Mouse (Mus musculus): ENCODE measurements around the gene Rnd2.
"Not testable (repeated sequence)": the region's sequence is repeated elsewhere in the genome, so short reads cannot be mapped to it uniquely, and the experiment has no call there.

Gene Rnd2

DNA sequence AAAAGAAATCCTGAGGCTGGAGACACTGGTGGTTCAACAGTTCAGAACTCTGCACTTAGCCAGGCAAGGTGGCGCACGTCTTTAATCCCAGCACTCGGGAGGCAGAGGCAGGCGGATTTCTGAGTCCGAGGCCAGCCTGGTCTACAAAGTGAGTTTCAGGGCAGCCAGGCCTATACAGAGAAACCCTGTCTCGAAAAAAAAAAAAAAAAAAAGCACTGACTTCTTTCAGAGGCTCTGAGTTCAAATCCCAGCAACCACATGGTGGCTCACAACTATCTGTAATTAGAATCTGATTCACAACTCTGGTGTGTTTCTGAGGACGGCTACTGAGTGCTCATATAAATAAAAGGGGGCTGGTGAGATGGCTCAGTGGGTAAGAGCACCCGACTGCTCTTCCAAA, 17.9 kb upstream of the Rnd2 start:
- not testable (repeated sequence) for DNase-seq (ENCODE audit: low read depth, low spot score)

GRCm38 (mm10) chr11:101447786-101448185, 17.0 kb upstream of the Rnd2 start:
- DNase-seq (ENCODE audit: low read depth, low spot score): no peak

DNA sequence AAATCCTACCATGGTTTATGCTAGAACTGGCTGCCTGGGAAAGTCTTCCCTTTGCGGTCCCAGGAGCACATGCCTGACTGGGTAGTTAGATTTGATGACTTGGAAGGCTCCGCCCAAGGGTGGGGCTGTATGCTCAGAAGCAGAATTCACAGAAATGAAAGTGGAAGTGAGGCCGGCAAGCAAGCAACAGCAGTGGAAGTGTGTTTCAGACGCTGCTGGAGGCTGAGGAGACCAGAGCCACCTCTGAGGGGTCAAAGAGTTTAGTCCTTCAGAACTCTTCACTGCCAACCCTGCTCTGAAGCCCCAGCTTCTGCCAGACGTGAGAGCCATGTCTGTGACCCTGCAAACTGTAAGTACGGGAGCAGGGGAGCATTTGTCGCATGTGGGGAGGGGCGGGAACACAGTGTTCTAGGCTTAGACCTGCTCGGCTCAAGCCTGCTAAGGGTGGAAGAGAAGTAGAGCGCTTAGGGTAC, 16.5 kb upstream of the Rnd2 start, which contains the start of gene Ifi35:
Gene Ifi35, plus strand, starts transcription at position 134 of the 473 bp plus-strand sequence.
- DNase-seq (ENCODE audit: low read depth, low spot score): no peak

GRCm38 (mm10) chr11:101448899-101449298, 15.9 kb upstream of the Rnd2 start:
- DNase-seq (ENCODE audit: low read depth, low spot score): no peak

DNA sequence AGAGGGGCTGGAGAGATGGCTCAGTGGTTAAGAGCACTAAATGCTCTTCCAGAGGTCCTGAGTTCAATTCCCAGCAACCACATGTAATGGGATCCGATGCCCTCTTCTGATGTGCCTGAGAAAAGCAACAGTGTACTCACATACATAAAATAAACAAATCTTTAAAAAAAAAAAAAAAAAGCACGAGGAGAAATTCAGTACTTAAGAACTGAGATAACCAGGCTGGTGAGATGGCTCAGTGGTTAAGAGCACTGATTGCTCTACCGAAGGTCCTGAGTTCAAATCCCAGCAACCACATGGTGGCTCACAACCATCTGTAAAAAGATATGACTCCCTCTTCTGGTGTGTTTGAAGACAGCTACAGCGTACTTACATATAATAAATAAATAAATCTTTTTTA, 15.2 kb upstream of the Rnd2 start:
- not testable (repeated sequence) for DNase-seq (ENCODE audit: low read depth, low spot score)

DNA sequence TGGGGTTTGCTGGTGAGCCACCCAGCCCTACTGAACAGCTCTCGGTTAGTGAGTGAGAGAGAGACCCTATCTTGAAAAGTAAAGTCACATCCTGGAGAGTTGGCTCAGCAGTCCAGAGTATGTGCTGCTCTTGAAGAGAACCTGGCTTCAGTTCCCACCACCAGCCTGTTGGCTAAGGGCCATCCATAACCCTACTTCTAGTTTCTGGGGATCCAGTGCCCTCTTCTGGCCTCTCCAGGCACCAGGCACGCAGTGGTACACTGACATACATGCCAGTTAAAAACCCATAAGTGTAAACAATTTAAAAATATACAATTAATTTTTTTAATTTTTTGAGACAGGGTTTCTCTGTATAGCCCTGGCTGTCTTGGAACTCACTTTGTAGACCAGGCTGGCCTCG, 14.4 kb upstream of the Rnd2 start:
- DNase-seq (ENCODE audit: low read depth, low spot score): no peak

DNA sequence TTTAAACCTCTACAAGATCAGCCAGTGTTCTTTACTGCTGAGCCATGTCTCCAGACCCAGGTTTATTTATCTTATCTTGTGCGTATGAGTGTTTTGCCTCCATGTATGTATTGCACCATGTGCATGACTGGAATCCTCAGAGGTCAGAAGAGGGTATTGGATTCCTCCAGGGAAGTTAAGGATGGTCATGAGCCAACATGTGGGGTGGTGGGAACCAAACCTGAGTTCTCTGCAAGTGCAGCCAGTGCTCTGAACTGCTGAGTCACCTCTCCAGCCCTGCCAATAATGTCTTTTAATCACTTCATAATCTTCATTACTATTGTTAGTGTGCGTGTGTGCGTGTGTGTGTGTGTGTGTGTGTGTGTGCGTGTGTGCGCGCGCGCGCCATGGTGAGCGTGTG, 13.3 kb upstream of the Rnd2 start:
- no peak for DNase-seq (ENCODE audit: low read depth, low spot score)

DNA sequence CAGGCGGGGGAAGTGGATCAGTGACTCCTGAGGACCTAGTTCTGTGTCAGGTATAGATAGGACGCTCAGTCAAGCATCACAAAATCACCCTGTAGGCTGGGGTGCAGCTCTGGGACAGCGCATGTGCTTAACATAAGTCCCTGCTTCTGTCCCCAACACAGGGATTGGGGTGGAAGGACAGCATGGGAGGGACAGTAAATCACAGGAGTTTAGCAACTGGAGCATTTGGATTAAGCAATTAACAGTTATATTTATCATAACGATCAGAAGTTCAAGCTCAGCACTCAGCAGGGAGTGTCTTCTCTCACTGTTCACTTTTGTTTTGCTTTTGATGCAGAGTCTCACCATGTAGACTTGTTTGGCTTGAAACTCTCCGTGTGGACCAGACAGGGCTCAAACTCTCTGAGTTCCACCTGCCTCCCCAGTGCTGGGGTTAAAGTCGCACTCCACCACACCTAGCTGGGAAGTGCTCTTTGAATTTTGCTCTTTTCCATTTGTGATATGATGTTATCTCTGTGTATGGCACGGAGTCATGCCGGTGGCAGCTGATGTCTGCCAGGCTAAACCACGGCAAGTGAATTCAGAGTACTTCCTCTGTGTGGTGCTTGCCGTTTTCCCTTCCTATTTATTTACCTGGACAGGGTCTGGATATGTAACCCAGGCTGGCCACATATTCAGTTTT, 12.6 kb upstream of the Rnd2 start:
- no peak for DNase-seq (ENCODE audit: low read depth, low spot score)

DNA sequence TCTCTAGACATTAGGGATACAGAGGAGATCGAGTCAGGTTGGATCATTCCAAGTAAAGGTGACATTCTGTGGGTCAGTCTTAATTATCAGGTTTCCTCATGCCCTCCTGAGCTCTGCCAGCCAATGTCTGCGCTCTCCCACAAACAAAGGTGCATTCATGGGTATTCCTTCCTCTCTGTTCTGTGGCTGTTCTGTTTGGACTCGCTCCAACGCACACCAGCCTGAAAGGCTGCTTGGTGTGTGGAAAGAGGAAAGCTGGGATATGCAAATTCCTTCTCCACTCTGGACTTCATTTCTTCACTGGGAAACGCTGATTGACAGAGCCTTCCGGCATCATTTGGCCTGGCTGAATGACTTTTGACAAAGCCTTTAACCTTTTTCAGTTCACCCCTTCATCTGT, 10.1 kb upstream of the Rnd2 start:
- no peak for DNase-seq (ENCODE audit: low read depth, low spot score)

- no peak for DNase-seq (ENCODE audit: low read depth, low spot score)
These were observed 9.2 kb upstream of the Rnd2 start for GRCm38 (mm10) chr11:101455627-101456026.

DNA sequence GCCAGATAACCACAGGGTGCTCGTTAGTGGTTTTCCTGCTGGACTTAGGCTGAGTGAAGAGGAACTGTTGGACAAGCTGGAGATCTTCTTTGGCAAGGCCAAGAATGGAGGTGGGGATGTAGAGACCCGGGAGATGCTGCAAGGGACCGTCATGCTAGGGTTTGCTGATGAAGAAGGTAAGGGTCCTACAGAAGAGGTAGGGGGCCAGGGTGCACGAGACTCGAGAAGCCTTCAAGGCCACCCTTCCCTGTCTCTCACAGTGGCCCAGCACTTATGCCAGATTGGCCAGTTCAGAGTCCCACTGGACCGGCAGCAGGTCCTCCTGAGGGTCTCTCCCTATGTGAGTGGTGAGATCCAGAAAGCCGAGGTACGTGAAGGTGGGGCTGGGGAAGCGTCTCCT, 7.2 kb upstream of the Rnd2 start:
- DNase-seq (ENCODE audit: low read depth, low spot score): no peak

DNA sequence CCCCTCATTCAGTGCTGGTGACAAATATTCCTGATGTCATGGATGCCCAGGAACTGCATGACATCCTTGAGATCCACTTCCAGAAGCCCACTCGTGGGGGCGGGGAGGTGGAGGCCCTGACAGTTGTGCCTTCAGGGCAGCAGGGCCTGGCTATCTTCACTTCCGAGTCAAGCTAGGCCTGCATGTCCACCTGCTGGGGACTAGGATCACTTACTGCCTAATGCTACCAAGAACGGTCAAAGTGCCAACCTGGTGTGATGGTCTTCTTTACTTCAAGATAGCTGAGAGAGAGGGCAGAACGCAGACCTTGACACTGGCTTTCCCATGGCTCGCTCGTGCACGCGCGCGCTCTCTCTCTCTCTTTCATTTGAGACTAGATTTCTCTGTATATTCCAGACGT, 6.6 kb upstream of the Rnd2 start:
- no peak for DNase-seq (ENCODE audit: low read depth, low spot score)

GRCm38 (mm10) chr11:101459716-101460115, 5.1 kb upstream of the Rnd2 start:
- no peak for DNase-seq (ENCODE audit: low read depth, low spot score)

DNA sequence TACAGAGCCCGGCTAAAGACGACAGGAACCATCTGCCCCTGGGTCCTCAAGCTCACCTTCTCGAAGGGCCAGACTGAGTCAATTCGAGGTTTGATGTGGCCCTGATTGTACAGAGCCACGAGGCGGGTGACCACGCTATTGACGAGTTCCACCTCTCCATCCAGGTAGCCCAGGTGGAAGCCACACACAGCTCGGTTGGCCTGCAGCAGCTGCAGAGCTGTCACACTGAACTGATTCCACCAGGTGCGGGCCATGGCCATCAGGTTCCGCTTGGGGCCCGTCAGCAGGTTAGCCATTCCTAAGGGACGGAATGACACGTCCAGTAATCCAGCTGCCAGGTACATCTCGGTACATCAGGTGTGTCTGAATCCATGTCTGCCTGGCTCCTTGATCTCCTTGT, 4.5 kb upstream of the Rnd2 start:
- no peak for DNase-seq (ENCODE audit: low read depth, low spot score)

DNA sequence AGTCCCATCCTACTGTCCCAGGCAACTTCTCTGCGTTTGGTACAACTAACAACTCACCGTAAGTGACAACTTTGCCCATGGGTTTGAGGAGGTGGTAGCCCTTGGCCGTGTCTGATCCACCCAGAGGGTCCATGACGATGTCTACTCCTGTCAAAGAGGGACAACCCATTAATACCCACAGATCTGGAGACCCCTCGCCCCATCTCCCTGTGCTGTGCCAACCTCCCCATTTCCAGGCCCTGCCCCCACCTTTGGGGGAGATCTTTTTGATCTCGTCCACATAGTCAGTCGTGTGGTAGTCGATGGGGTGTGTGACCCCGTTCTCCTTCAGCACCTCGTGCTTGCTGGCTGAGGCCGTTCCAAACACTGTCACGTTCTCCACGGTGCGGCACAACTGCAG, 2.7 kb upstream of the Rnd2 start:
- no peak for DNase-seq (ENCODE audit: low read depth, low spot score)

GRCm38 (mm10) chr11:101462583-101463440, 2.0 kb upstream of the Rnd2 start:
- no peak for DNase-seq (ENCODE audit: low read depth, low spot score)

DNA sequence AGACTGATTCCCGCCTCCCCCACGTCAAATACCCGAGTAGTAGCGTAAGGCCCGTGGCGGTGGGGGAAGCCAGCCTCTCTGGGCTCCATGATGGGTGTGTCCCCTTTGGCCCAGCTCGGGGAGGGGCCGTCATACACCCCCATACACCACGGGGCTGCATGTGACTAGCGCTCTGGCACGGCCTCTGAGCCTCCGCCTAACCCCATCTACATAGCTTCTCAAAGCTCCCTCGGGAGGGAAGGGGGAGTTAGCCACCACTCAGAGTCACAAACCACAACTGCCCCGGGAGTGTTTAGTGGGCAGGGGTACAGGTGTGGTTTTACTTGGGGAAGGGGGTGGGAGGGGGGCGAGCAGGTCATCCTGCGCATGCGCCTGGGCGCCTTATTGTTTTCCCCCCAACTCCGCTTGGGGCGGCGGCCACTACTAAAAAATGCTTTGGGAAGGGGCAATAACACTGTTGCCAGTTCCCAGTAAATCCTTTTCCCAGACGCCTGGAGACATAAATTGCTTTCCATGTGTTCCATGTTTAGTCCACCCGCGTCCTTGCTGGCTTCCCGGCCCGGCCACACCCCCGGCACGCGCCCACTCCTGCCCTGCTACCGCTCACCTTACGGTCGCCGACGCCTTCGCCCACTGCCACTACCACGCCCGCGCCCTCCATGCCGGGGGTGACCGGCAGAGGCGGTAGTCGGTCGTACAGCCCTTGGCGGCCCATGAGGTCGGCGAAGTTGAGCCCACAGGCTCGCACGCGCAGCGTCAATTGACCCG, 486 bp downstream of the Rnd2 start:
- no peak for DNase-seq (ENCODE audit: low read depth, low spot score)

DNA sequence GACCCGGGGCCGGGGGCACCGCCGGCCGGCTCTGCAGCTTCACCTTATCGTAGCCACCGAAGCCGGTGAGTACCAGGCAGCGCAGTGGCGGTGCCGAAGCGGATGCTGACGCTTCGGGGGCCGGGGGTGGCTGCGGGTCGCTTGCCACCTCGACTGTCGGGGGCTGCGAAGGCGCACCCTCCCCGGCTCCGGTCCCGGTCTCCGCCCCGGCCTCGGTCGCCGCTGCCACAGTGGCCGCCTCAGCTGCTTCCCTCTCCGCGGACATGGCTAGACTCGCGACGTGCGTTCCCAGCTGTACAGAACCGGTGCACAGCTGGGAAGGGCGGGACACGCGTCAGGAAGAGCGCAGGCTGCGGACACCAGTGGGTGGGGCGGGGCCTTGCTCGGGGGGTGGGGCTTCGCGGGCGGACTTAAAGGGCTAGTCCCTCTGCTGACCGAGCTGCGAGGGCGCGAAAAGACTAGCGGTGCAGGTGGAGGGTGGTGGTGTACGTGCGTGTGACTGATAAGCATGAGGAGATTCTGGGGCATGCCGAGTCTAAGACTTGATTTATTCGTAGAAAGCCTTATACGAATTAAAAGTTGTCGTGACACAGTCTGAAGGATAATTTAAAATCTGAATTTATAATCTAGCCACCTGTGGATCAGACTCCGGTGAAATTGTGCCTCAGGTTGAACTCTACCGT, 1.2 kb downstream of the Rnd2 start, which contains the start of gene Vat1:
Gene Vat1, minus strand, starts transcription at position 362 of the 683 bp plus-strand sequence.
- DNase-seq (ENCODE audit: low read depth, low spot score): no peak

- not testable (repeated sequence) for DNase-seq (ENCODE audit: low read depth, low spot score)
These were observed 1.8 kb downstream of the Rnd2 start for GRCm38 (mm10) chr11:101466552-101466950.

GRCm38 (mm10) chr11:101467477-101468262, 2.9 kb downstream of the Rnd2 start:
- peak; percentile 75 for DNase-seq (ENCODE audit: low read depth, low spot score)

DNA sequence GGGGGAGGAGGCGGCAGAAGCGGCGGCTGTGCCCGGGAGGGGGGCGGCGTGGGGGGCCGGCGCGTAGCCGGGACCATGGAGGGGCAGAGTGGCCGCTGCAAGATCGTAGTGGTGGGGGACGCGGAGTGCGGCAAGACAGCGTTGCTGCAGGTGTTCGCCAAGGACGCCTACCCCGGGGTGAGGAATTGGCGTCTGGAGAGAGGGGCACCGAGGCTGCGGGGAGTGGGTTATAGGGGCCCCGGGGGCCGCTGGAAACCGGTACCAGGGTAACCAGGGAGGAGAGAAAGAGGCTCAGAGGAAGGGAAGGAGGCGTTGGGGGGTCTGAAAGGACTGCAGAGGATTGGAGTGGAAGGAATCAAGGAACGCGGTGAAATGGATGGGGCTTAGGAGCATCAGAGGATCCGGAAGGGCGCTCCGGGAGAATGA, 3.5 kb downstream of the Rnd2 start:
- DNase-seq (ENCODE audit: low read depth, low spot score): no peak

All from telencephalon, adult 2 months (tissue).